Mouse (Mus musculus): ENCODE data around the gene Elp4.

GRCm38 (mm10) chr2:105873403-105873802, 31.0 kb downstream of the Elp4 start:
- TF ChIP-seq POLR2A (IDR thresholded peaks at IDR 0.05; ENCODE audit: borderline replicate concordance, extremely low read depth, low read depth, low read length) (no peak), CTCF (IDR thresholded peaks at IDR 0.05; ENCODE audit: insufficient read depth, low read length) (no peak)

Measured in lung, adult 2 months (tissue).